Mouse (Mus musculus) ZHBTc4 (cell line): ENCODE data around the gene Tcl1b4.
"Not testable (repeated sequence)": the region's sequence is repeated elsewhere in the genome, so short reads cannot be mapped to it uniquely, and the experiment has no call there.

Source experiments
- DNase-seq: peaks from one replicate; pipeline ENCODE4 v3.0.0-alpha.2; 2011; ENCODE audit warnings: low read depth, low spot score

Tcl1b4 gene

DNA sequence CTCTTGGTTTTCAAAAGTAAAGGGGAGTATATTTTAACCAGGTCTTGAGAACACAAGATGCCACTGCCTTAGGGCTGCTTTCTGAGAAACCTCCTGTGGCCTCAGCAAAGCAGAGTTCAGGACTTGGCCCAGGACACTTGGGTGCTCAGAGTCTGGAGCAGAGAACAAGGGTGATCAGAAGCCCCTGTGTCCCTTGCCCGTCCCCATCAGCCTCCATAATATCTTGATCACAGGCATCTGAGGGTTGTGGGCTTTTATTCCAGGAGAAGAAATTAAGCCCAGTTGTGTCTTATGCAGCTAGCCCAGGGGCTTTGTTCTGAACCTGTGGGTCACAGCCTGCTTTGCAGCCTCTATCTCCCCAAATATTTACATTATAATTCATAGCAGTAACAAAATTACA, at the start of gene Tcl1b4:
Gene Tcl1b4, plus strand, starts transcription at position 301 of the 400 bp plus-strand sequence.
- not testable (repeated sequence) for DNase-seq

DNA sequence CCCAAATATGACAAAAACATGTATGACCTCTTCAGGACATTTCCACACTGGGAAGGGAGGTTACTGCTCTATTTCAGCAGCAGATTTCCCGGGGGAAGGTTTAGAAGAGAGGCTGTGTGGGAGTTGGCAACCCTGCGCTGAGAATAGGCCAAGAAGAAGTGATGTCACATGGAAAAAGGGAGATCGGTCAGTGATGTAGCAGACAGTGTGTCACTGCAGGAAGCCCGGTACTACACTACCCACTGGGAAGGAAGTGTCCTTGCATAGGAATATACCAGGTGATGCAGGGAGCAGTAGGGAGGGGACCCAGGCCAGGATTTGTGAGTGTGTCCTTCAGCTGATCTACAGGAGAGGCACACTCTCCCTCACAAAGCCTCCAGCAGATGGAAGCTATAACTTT, 46.5 kb upstream of the Tcl1b4 start:
- DNase-seq = not testable (repeated sequence)

DNA sequence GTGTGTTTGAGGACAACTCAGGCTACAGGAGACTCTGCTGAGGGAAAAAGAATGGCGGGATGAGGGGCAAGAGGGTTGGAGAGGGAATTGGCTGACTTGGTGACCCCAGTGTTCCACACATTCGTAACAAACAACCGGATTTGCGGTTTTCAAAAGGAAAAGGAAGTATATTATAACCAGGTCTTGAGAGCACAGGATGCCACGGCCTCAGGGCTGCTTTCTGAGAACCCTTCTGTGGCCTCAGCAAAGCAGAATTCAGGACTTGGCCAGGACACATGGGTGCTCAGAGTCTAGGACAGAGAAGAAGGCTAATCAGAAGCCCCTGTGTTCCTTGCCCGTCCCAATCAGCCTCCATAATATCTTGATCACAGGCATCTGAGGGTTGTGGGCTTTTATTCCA, 42.9 kb upstream of the Tcl1b4 start:
- no peak for DNase-seq

- DNase-seq = no peak
Measured at GRCm38 (mm10) chr12:105159390-105159789, 42.4 kb upstream of the Tcl1b4 start, which contains the start of gene Tcl1b1. TSS of gene Tcl1b1 (plus strand) at chr12:105159690.

GRCm38 (mm10) chr12:105166734-105167133, 35.0 kb upstream of the Tcl1b4 start:
- DNase-seq = no peak

- DNase-seq = no peak
Measured at GRCm38 (mm10) chr12:105173366-105173765, 28.4 kb upstream of the Tcl1b4 start.

- DNase-seq = peak; percentile 44
Measured at GRCm38 (mm10) chr12:105174318-105174717, 27.4 kb upstream of the Tcl1b4 start.

- not testable (repeated sequence) for DNase-seq
Measured at GRCm38 (mm10) chr12:105176044-105176443, 25.7 kb upstream of the Tcl1b4 start, which contains the start of gene Tcl1b5. TSS of gene Tcl1b5 (plus strand) at chr12:105176344.

DNA sequence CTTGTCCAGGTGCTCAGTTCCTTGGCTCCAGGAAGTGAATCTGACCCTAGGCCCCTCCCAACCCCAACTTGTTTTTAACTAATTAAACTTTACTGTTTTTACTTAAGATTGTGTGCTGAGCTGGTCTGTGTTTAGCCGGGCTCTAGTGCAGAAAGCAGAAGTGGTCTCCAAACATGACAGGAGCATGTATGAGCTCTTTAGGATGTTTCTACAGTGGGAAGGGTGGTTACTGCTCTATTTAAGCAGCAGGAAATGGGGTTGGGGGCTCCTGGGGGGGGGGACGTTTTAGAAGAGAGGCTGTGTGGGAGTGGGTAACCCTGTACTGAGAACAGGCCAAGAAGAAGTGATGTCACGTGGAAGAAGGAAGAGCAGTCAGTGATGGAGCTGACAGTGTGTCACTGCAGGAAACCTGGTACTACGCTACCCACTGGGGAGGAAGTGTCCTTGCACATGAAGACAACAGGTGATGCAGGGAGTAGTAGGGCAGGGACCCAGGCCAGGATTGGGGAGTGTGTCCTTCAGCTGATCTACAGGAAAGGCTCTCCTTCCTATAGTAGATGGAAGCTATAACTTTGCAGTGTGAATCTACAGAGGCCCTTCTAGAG, 20.6 kb upstream of the Tcl1b4 start:
- not testable (repeated sequence) for DNase-seq

- not testable (repeated sequence) for DNase-seq
Measured at GRCm38 (mm10) chr12:105188980-105189379, 12.8 kb upstream of the Tcl1b4 start.

DNA sequence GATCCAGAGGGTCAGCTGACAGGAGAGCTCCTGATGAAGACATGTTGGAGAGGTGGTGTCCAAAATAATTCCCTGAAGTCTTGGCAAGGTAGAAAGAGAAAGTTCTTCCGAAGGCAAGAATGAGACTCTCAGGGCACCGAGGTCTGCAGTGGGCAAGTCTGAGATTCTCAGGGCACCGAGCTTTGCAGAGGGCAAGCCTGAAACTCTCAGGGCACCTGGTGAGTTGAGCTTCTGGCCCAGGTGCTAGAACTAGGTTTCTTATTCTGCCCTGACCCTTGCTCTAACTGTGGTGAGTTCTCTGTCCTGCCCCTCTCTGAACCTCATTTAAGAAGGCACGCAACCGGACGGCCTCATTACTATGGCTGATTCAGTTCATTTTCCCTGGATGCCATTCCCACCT, 11.0 kb upstream of the Tcl1b4 start, which contains the start of gene Tcl1b3:
Gene Tcl1b3, plus strand, starts transcription at position 301 of the 400 bp plus-strand sequence.
- DNase-seq = not testable (repeated sequence)

DNA sequence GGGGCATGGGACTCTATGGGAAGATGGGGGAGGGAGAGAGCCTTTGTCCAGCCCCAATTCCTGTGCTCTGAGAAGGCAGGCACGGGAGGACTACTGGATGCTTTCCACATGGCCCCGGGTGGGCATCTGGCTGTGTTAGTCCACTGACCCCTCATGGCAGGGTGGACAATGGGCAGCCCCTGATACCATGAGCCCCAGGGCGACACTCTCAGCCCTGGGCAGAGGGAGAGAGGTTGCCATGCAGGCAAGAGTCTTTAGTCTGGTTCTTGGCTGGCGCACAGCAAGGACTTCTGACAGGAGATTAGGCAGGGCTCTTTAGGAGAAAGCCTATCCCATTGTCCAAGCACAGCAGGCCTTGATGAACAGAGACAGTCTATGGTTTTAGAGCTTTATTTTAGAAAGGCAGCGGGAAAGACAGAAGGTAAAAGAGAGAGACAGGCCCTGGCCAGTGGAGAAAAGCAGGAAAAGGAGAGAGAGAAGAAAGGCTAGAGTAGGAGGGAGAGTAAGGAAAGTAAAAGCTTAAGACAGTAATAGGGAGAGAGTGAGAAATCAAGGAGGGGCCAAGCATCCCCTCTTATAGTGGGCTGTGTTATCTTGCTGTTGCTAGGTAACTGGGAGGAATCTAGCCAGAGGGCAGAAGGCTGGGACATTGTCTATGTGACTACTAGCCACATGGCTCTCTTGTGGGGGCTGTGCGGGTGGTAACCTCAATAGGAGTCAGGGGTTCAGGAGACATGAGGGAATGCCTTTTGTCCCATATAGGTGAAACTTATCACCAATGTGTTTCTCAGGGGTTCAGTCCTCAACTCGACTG, 1.9 kb upstream of the Tcl1b4 start:
- DNase-seq = not testable (repeated sequence)

DNA sequence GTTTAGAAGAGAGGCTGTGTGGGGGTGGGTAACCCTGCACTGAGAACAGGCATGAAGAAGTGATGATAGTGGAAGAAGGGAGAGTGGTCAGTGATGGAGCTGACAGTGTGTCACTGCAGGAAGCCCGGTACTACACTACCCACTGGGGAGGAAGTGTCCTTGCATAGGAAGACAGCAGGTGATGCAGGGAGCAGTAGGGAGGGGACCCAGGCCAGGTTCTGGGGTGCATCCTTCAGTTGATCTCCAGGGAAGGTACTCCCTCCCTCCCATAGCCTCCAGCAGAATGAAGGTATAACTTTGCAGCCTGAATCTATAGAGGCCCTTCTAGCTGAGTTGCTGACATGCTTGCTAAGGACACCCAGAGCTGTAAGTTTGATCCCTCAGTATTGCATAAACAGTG, 5.3 kb downstream of the Tcl1b4 start:
- no peak for DNase-seq

DNA sequence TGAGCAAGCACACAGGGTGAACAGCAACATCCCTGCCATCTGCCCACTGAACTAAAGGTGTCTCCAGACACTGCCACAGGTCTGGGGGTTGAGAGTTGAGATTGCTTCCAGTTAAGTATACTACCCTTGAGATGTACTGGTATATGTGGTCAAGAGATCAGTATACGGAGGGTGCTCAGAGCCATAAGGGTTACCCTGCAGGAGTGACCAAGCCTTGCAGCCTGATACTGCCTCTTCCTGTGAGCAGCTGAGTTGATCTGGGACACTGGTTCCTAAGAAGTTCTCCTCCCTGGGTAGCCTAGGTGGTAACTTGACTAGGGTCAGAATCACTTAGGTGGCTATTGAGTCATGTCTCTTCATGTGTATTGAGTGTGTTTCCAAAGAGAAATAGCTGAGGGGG, 6.7 kb downstream of the Tcl1b4 start:
- no peak for DNase-seq

DNA sequence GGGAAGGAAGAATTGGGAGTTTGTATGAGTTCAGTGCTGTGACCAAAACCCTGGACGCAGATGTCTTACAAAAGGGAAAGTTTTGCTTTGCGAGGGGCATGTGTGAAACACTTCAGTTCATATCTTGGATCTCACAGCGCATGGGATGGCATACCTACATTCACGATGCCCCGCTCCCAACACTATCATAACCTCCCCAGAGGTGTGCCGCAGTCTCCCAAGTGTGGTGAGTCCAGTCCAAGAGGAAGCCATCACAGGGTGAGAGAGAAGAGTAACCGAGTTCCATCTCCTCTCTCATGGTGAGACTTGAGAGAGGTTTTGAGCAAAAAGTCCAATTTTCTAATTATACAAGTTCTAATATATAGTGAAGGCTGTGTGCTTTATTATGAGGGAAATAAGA, 7.5 kb downstream of the Tcl1b4 start:
- DNase-seq = no peak

- no peak for DNase-seq
Measured at GRCm38 (mm10) chr12:105217101-105217760, 15.5 kb downstream of the Tcl1b4 start.

- peak; percentile 86 for DNase-seq
Measured at GRCm38 (mm10) chr12:105222601-105223319, 21.0 kb downstream of the Tcl1b4 start, which contains the start of gene Tcl1. TSS of gene Tcl1 (minus strand) at chr12:105222793.

DNA sequence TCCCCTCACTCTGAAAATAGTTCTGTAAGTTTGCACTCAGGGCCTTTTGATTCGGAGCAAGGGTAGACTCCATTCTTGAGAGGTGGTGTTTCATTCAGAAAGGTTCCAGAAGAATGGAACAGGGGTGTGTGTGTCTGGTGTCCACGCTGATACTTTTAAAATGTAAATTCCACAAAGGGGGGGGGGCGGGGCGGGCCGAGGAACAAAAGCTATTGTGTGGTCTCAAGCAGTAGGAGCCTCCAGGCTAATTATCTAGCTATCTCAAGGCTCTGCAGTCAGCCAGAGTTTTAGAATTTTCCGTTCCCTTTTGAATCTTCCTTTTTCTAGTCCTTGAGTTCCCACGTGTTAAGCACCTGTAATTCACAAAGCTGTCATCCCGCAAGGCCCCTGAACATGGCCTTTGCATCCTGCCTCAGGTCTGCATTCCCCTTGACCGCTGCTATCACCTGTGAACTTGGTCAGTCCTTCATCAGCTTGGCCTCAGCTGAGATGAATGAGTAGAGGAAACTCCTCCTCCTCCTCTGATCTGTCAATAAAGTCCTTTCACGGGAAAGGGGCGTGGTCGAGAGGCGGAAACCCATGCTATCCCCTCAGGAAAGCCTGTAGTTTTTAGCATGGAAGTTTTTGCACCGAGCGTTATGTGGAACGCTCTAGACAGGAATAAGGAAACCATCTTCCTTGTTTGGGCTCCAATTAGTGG, 23.0 kb downstream of the Tcl1b4 start:
- peak; percentile 94 for DNase-seq

DNA sequence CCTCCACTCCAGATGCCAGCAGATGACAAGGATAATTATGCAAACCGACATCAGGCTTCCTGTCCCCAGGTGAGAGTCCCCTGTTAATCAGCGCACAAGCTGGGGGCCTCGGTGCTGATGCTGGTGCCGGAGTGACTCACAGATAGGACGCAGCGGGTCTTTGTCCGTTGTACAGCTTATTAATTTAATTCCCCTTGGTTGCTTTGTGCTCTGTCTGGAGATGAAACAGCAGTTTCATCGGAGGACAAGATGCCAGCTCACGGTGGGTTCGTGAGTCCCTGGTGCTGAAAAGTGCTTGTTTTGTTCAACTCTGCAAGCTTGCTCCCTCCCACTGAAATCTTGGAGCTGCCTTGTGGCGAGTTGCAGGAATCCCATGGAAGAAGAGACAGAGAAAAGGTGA, 32.6 kb downstream of the Tcl1b4 start:
- DNase-seq = no peak

- DNase-seq = no peak
Measured at GRCm38 (mm10) chr12:105235091-105235490, 33.3 kb downstream of the Tcl1b4 start.

- DNase-seq = no peak
Measured at GRCm38 (mm10) chr12:105239060-105239459, 37.3 kb downstream of the Tcl1b4 start.
